Mouse (Mus musculus) heart, adult 2 months (tissue): ENCODE data around the gene Ptpn1. TPM values are rescaled to one million over a fixed set of nuclear protein-coding genes. Genes with fewer than 3 reads are reported as not detected.

Source experiments
- DNase-seq, 2 experiments: peaks; one replicate each; pipeline ENCODE4 v3.0.0; 2021
- H3K27ac ChIP-seq: fragments of 200-600 bp; 2 replicates; pipeline ENCODE4 v1.8.1; 2022
- H3K27me3 ChIP-seq: fragments of 200-500 bp; 2 replicates; pipeline ENCODE4 v1.6.1; 2012; ENCODE audit warnings: mild to moderate bottlenecking, low read length, inconsistent platforms, mixed read lengths; ENCODE audit not compliant: control insufficient read depth, insufficient read depth
- H3K36me3 ChIP-seq: fragments of 200-500 bp; 2 replicates; pipeline ENCODE4 v1.6.1; 2012; ENCODE audit warnings: low read length, inconsistent platforms; ENCODE audit not compliant: control insufficient read depth, insufficient read depth
- H3K4me1 ChIP-seq: fragments of 200-500 bp; 2 replicates; pipeline ENCODE4 v1.6.1; 2011; ENCODE audit warnings: low read length; ENCODE audit not compliant: control insufficient read depth, insufficient read depth
- H3K4me3 ChIP-seq: fragments of 200-600 bp; 2 replicates; pipeline ENCODE4 v1.8.1; 2022
- H3K79me2 ChIP-seq: fragments of 200-500 bp; replicated peaks from 2 replicates; pipeline ENCODE4 v1.6.1; 2012; ENCODE audit warnings: mild to moderate bottlenecking, inconsistent platforms, low read length, moderate library complexity, mixed read lengths; ENCODE audit not compliant: control insufficient read depth, insufficient read depth
- H3K9ac ChIP-seq: fragments of 200-500 bp; 2 replicates; pipeline ENCODE4 v1.6.1; 2012; ENCODE audit warnings: low read depth, mild to moderate bottlenecking, control low read depth, inconsistent platforms, low read length, mixed read lengths
- CTCF ChIP-seq: fragments of 200-600 bp; IDR thresholded peaks from 2 replicates; pipeline ENCODE4 v1.8.1; 2022; ENCODE audit warnings: antibody characterized with exemption, mild to moderate bottlenecking, moderate library complexity
- EP300 ChIP-seq: fragments of 200-500 bp; IDR thresholded peaks from 2 replicates; pipeline ENCODE4 v1.6.1; 2011; ENCODE audit warnings: low read depth, low read length, control low read depth; ENCODE audit not compliant: insufficient read depth
- POLR2A ChIP-seq: fragments of 200-500 bp; IDR thresholded peaks from 2 replicates; pipeline ENCODE4 v1.6.1; 2011; ENCODE audit warnings: mild to moderate bottlenecking, low read depth, low read length, control low read depth; ENCODE audit not compliant: insufficient read depth
- WGBS: fragments of 180-500 bp; shearing (Covaris S2); methylation state at CpG from one replicate; pipeline ENCODE4 v1.1.7; 2018; 5-methylcytosine and 5-hydroxymethylcytosine counted together
- intact Hi-C: fragments of 180-260 bp; cut with DNase I; formaldehyde crosslinking; loops from one replicate; pipeline ENCODE4 v1.15.1; 2025
- polyA plus RNA-seq: library from polyadenylated mRNA; depleted of rRNA; stranded (reverse); fragments of >200 nt; gene quantifications from 2 replicates; pipeline ENCODE4 v1.2.3, GENCODE M21; 2012
- total RNA-seq, 2 experiments: library from RNA; stranded (reverse); gene quantifications; 2 replicates each; pipeline ENCODE4 v1.2.3; 2021

The Ptpn1 gene
- total and polyA plus RNA-seq, 3 experiments = 15.7 to 23.2 (median 21.4) TPM

- intact Hi-C loops = loop anchor here (5.0 kb wide), 1 partner anchor 74 kb away; no protein-coding TSS in a partner anchor
- H3K36me3 ChIP-seq = no peaks in the 10 kb centered on the region
- H3K79me2 ChIP-seq = no peaks in the 10 kb centered on the region
- H3K4me1 ChIP-seq = no peaks in the 10 kb centered on the region
- DNase-seq = no peak
- TF ChIP-seq POLR2A = no peak
- no peak overlapping the region for H3K4me3 ChIP-seq
- no peaks in the 10 kb centered on the region for H3K27me3 ChIP-seq
- WGBS = 50% methylated on average over 8 of the region's 8 CpGs
- no peak overlapping the region for H3K9ac ChIP-seq
- H3K27ac ChIP-seq = no peak overlapping the region
Observed at GRCm38 (mm10) chr2:167996672-167997215, 64.9 kb downstream of the Ptpn1 start.

GRCm38 (mm10) chr2:167997562-167997961 is 65.7 kb downstream of the Ptpn1 start:
- H3K27ac ChIP-seq = no peak overlapping the region
- H3K4me3 ChIP-seq = no peak overlapping the region
- H3K4me1 ChIP-seq = no peaks in the 10 kb centered on the region
- no peaks in the 10 kb centered on the region for H3K27me3 ChIP-seq
- no peaks in the 10 kb centered on the region for H3K79me2 ChIP-seq
- H3K9ac ChIP-seq = no peak overlapping the region
- intact Hi-C loops = loop anchor here (5.0 kb wide), 1 partner anchor 75 kb away; no protein-coding TSS in a partner anchor
- 75% methylated on average over 3 of the region's 3 CpGs for WGBS
- DNase-seq = no peak
- H3K36me3 ChIP-seq = no peaks in the 10 kb centered on the region
- TF ChIP-seq EP300 (no peak), CTCF (no peak), POLR2A (no peak)

- no peak overlapping the region for H3K4me3 ChIP-seq
- H3K36me3 ChIP-seq = no peaks in the 10 kb centered on the region
- H3K4me1 ChIP-seq = no peaks in the 10 kb centered on the region
- DNase-seq = no peak
- no peak overlapping the region for H3K9ac ChIP-seq
- intact Hi-C loops = loop anchor here (5.0 kb wide), 1 partner anchor 77 kb away; no protein-coding TSS in a partner anchor
- H3K27ac ChIP-seq = no peak overlapping the region
- H3K27me3 ChIP-seq = no peaks in the 10 kb centered on the region
- WGBS = 92% methylated on average over 3 of the region's 3 CpGs
- TF ChIP-seq EP300 (no peak), CTCF (peak; percentile 37), POLR2A (no peak)
- no peaks in the 10 kb centered on the region for H3K79me2 ChIP-seq
Observed at GRCm38 (mm10) chr2:167999145-167999743, 67.4 kb downstream of the Ptpn1 start.

- no peak overlapping the region for H3K9ac ChIP-seq
- WGBS = 83% methylated on average over 4 of the region's 4 CpGs
- H3K27me3 ChIP-seq = no peaks in the 10 kb centered on the region
- H3K36me3 ChIP-seq = no peaks in the 10 kb centered on the region
- no peaks in the 10 kb centered on the region for H3K79me2 ChIP-seq
- DNase-seq = no peak
- no peak for TF ChIP-seq POLR2A
- no peak for TF ChIP-seq EP300
- TF ChIP-seq CTCF = no peak
- H3K4me3 ChIP-seq = no peak overlapping the region
- intact Hi-C loops = no loop called here
- H3K27ac ChIP-seq = no peak overlapping the region
- peaks cover 1% of the 10 kb centered on the region; the same call in 1 of the 2 replicates for H3K4me1 ChIP-seq
Observed at GRCm38 (mm10) chr2:168002188-168002587, 70.3 kb downstream of the Ptpn1 start.

- no peaks in the 10 kb centered on the region for H3K79me2 ChIP-seq
- no peak for DNase-seq
- H3K27me3 ChIP-seq = no peaks in the 10 kb centered on the region
- intact Hi-C loops = no loop called here
- no peak overlapping the region for H3K27ac ChIP-seq
- H3K9ac ChIP-seq = no peak overlapping the region
- H3K36me3 ChIP-seq = no peaks in the 10 kb centered on the region
- H3K4me1 ChIP-seq = peaks cover 1% of the 10 kb centered on the region; the same call in 1 of the 2 replicates
- TF ChIP-seq POLR2A (no peak), EP300 (no peak), CTCF (no peak)
- 82% methylated on average over 2 of the region's 2 CpGs for WGBS
- H3K4me3 ChIP-seq = no peak overlapping the region
Observed at GRCm38 (mm10) chr2:168002884-168003283, 71.0 kb downstream of the Ptpn1 start.

GRCm38 (mm10) chr2:168003431-168003830 is 71.6 kb downstream of the Ptpn1 start:
- intact Hi-C loops = no loop called here
- Histone ChIP-seq H3K27ac (no peak overlapping the region), H3K9ac (no peak overlapping the region), H3K36me3 (no peaks in the 10 kb centered on the region), H3K4me1 (peaks cover 1% of the 10 kb centered on the region; the same call in 1 of the 2 replicates), H3K27me3 (no peaks in the 10 kb centered on the region), H3K4me3 (no peak overlapping the region), H3K79me2 (no peaks in the 10 kb centered on the region)
- WGBS = 75% methylated on average over 12 of the region's 12 CpGs
- TF ChIP-seq CTCF (no peak), EP300 (no peak), POLR2A (no peak)
- no peak for DNase-seq
